ENCODE assay signal across 9 mouse cellular contexts in genomic region chr1:34677105-34677741, GRCm38 (mm10).
A peak's percentile ranks its signal among the peaks of the same experiment; 100 is the strongest.
DNase-seq lines count a peak whose midpoint lies in the region; ATAC-seq lines count a peak whose summit lies in the region.
"Had no signal": no experiment of that assay in that cellular context is flagged by ENCODE, and none has a peak within 500 bp of the region (broad histone marks: within the 10 kb centered on the region; RNA-seq: fewer than 3 reads in every experiment).

No protein-coding gene starts in this region.

- no peak overlapping the region for H3K27ac ChIP-seq in kidney, embryonic 14.5 days (ENCODE audit: low read depth, low read length)
- no peak overlapping the region for H3K27ac ChIP-seq in embryonic facial prominence, embryonic 14.5 days (replicated peaks; ENCODE audit: low read depth, low read length)
- H3K27ac ChIP-seq in hindbrain, embryonic 16.5 days (ENCODE audit: low read depth, low read length) = no peak overlapping the region
- H3K27ac ChIP-seq in neural tube, embryonic 14.5 days (ENCODE audit: low read depth, low read length) = no peak overlapping the region
- H3K27ac ChIP-seq: kidney, postnatal 0 days had no signal

- 47% methylated on average over 12 of the region's 12 CpGs for WGBS in kidney, embryonic 14.5 days
- WGBS in embryonic facial prominence, embryonic 14.5 days = 47% methylated on average over 12 of the region's 12 CpGs
- WGBS in hindbrain, embryonic 16.5 days = 49% methylated on average over 12 of the region's 12 CpGs
- 54% methylated on average over 12 of the region's 12 CpGs for WGBS in neural tube, embryonic 14.5 days

- H3K4me1 ChIP-seq in kidney, embryonic 14.5 days (ENCODE audit: control insufficient read depth, insufficient read depth, low read length) = peaks cover 3% of the 10 kb centered on the region; the same call in 1 of the 2 replicates
- peaks cover 8% of the 10 kb centered on the region; the same call in 1 of the 2 replicates for H3K4me1 ChIP-seq in embryonic facial prominence, embryonic 14.5 days (ENCODE audit: control insufficient read depth, insufficient read depth, low read length)
- peaks cover 13% of the 10 kb centered on the region for H3K4me1 ChIP-seq in hindbrain, embryonic 16.5 days (ENCODE audit: control insufficient read depth, insufficient read depth, low read depth, low read length)
- H3K4me1 ChIP-seq in neural tube, embryonic 14.5 days (ENCODE audit: control insufficient read depth, insufficient read depth, low read length) = peaks cover 14% of the 10 kb centered on the region

- no peak overlapping the region for H3K4me2 ChIP-seq in kidney, embryonic 14.5 days (replicated peaks; ENCODE audit: low read depth, low read length)
- peak overlapping the region; percentile 92; the same call in 1 of the 2 replicates for H3K4me2 ChIP-seq in embryonic facial prominence, embryonic 14.5 days (ENCODE audit: low read depth, low read length)
- H3K4me2 ChIP-seq in hindbrain, embryonic 16.5 days (ENCODE audit: low read length) = peak overlapping the region; percentile 69
- H3K4me2 ChIP-seq in neural tube, embryonic 14.5 days (ENCODE audit: low read depth, low read length) = peak overlapping the region; percentile 94; the same call in 1 of the 2 replicates

- H3K36me3 ChIP-seq in kidney, embryonic 14.5 days (ENCODE audit: control insufficient read depth, insufficient read depth, low read length) = no peaks in the 10 kb centered on the region
- H3K36me3 ChIP-seq in embryonic facial prominence, embryonic 14.5 days (ENCODE audit: control insufficient read depth, insufficient read depth, low read length) = no peaks in the 10 kb centered on the region
- H3K36me3 ChIP-seq in hindbrain, embryonic 16.5 days (ENCODE audit: control insufficient read depth, insufficient read depth, low read length) = no peaks in the 10 kb centered on the region
- H3K36me3 ChIP-seq in neural tube, embryonic 14.5 days (ENCODE audit: control insufficient read depth, insufficient read depth, low read length) = no peaks in the 10 kb centered on the region

- DNase-seq in kidney, adult 9 months = no peak
- DNase-seq in embryonic facial prominence, embryonic 14.5 days (ENCODE audit: low spot score) = no peak
- DNase-seq in spleen, postnatal 36 days (ENCODE audit: low spot score in 2 of 2) = no peak
- no peak for DNase-seq in right cerebral cortex, adult 18-20 months

- H3K4me3 ChIP-seq in kidney, embryonic 14.5 days (ENCODE audit: low read length) = peak overlapping the region; percentile 46; the same call in 1 of the 2 replicates
- peak overlapping the region; percentile 47 for H3K4me3 ChIP-seq in embryonic facial prominence, embryonic 14.5 days (ENCODE audit: low read depth, low read length)
- no peak overlapping the region for H3K4me3 ChIP-seq in hindbrain, embryonic 16.5 days (ENCODE audit: low read length)
- H3K4me3 ChIP-seq in neural tube, embryonic 14.5 days (ENCODE audit: low read depth, low read length) = no peak overlapping the region

- H3K9ac ChIP-seq in kidney, embryonic 14.5 days (ENCODE audit: low read depth, low read length) = no peak overlapping the region
- no peak overlapping the region for H3K9ac ChIP-seq in embryonic facial prominence, embryonic 14.5 days (ENCODE audit: low read depth, low read length)
- H3K9ac ChIP-seq in hindbrain, embryonic 16.5 days (ENCODE audit: low read depth, low read length) = no peak overlapping the region
- H3K9ac ChIP-seq in neural tube, embryonic 14.5 days (replicated peaks; ENCODE audit: low read depth, low read length) = no peak overlapping the region

- peaks cover 34% of the 10 kb centered on the region for H3K27me3 ChIP-seq in kidney, embryonic 14.5 days (ENCODE audit: control insufficient read depth, insufficient read depth, low read length)
- H3K27me3 ChIP-seq in embryonic facial prominence, embryonic 14.5 days (replicated peaks; ENCODE audit: control insufficient read depth, insufficient read depth, low read length) = peaks cover 50% of the 10 kb centered on the region
- H3K27me3 ChIP-seq in hindbrain, embryonic 16.5 days (replicated peaks; ENCODE audit: control insufficient read depth, insufficient read depth, low read length) = no peaks in the 10 kb centered on the region; the same call in 1 of the 2 replicates
- H3K27me3 ChIP-seq in neural tube, embryonic 14.5 days (ENCODE audit: control insufficient read depth, insufficient read depth, low read length) = peaks cover 6% of the 10 kb centered on the region; the same call in 1 of the 2 replicates

- H3K9me3 ChIP-seq in kidney, embryonic 14.5 days (ENCODE audit: control insufficient read depth, low read length) = no peaks in the 10 kb centered on the region
- no peaks in the 10 kb centered on the region for H3K9me3 ChIP-seq in embryonic facial prominence, embryonic 14.5 days (ENCODE audit: control insufficient read depth, low read length)
- H3K9me3 ChIP-seq in hindbrain, embryonic 16.5 days (ENCODE audit: control insufficient read depth, low read length) = no peaks in the 10 kb centered on the region
- H3K9me3 ChIP-seq in neural tube, embryonic 14.5 days (ENCODE audit: control insufficient read depth, low read length) = no peaks in the 10 kb centered on the region

- no peak for ATAC-seq in kidney, embryonic 14.5 days (ENCODE audit: low FRiP score, low TSS enrichment)
- ATAC-seq in embryonic facial prominence, embryonic 14.5 days (ENCODE audit: low read depth) = no peak
- 0 out of 2 replicates have a peak, but pooled peaks have one; percentile 5 for ATAC-seq in hindbrain, embryonic 16.5 days
- no peak for ATAC-seq in neural tube, embryonic 14.5 days (ENCODE audit: low read depth)
- ATAC-seq: Patski had no signal

Comparison
In these comparisons a context has a peak if more than half of its experiments do, and no peak if none do; other contexts are left out.
1. H3K4me3 ChIP-seq: peak in kidney, embryonic 14.5 days (single experiment) and embryonic facial prominence, embryonic 14.5 days (single experiment); none in hindbrain, embryonic 16.5 days (single experiment) and neural tube, embryonic 14.5 days (single experiment).